Mouse (Mus musculus): ENCODE results near the gene Smarcc2. TPM values are rescaled to one million over a fixed set of nuclear protein-coding genes. Genes with fewer than 3 reads are reported as not detected.

Gene Smarcc2
- polyA plus RNA-seq, 1 experiment from 2014 or later, result 76.4 TPM

DNA sequence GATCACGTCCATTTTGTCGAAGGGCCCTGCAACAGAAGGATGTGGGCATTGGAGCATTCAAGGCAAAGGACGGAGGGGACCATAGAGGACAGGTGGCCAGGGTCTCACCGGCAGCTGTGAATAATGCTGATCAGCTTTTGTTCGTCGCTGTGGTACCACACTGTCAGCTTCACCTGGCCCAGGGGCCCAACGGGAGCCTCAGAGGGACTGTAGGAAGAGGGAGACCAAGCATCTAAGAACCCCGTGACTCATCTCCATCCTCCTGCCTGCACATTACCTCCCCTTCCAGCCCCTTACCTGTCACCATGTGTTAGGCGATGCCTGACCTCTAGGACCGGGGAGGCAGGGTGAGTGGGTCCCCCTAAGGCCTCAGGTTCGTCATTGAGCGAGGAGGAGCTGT lies 52.7 kb downstream of the Smarcc2 start:
- Histone ChIP-seq H3K27ac (ENCODE audit: low read length) (no peak overlapping the region), H3K36me3 (ENCODE audit: control insufficient read depth, insufficient read depth, low read length) (peaks cover 20% of the 10 kb centered on the region), H3K4me3 (ENCODE audit: low read length) (no peak overlapping the region), H3K4me2 (ENCODE audit: low read depth, low read length) (no peak overlapping the region), H3K4me1 (replicated peaks; ENCODE audit: control insufficient read depth, insufficient read depth, low read length) (peaks cover 5% of the 10 kb centered on the region; the same call in 1 of the 2 replicates), H3K27me3 (ENCODE audit: control insufficient read depth, insufficient read depth, low read depth, low read length) (no peaks in the 10 kb centered on the region), H3K9ac (ENCODE audit: low read length) (no peak overlapping the region), H3K9me3 (ENCODE audit: control insufficient read depth, low read length) (no peaks in the 10 kb centered on the region)
- ATAC-seq (ENCODE audit: low read depth), result no peak
- WGBS, result 82% methylated on average over 12 of the region's 12 CpGs

- H3K4me2 ChIP-seq (ENCODE audit: low read depth, low read length), result no peak overlapping the region
- H3K4me1 ChIP-seq (replicated peaks; ENCODE audit: control insufficient read depth, insufficient read depth, low read length), result 0 out of 2 replicates have a peak, but pooled peaks cover 3% of the 10 kb centered on the region
- H3K9ac ChIP-seq (ENCODE audit: low read length), result no peak overlapping the region
- H3K27ac ChIP-seq (ENCODE audit: low read length), result no peak overlapping the region
- H3K36me3 ChIP-seq (ENCODE audit: control insufficient read depth, insufficient read depth, low read length), result peaks cover 22% of the 10 kb centered on the region
- 81% methylated on average over 4 of the region's 4 CpGs for WGBS
- ATAC-seq (ENCODE audit: low read depth), result no peak
- no peaks in the 10 kb centered on the region for H3K9me3 ChIP-seq (ENCODE audit: control insufficient read depth, low read length)
- H3K27me3 ChIP-seq (ENCODE audit: control insufficient read depth, insufficient read depth, low read depth, low read length), result no peaks in the 10 kb centered on the region; the same call in 1 of the 2 replicates
- H3K4me3 ChIP-seq (ENCODE audit: low read length), result no peak overlapping the region
Observed at GRCm38 (mm10) chr10:128515044-128515443, 56.0 kb downstream of the Smarcc2 start.

DNA sequence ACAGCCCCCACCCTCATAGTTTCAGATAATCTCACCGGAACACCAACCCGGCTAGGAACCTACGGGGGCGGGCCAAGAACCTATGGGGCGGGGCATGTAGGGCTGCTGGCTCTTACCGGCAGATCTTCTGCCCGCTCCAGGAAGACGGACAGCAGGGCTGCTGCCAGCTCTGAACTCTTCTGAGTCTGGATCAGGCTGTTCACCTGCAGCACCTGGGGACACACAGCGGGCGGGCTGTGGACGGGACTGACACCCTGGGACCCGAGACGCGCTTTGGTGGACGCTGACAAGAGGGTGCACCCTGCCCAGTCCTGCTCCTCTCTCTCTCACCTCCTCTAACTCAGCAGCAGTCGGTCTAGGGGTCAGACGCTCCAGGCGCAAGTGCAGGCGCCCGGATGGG lies 57.0 kb downstream of the Smarcc2 start:
- no peak overlapping the region for H3K4me3 ChIP-seq (ENCODE audit: low read length)
- no peaks in the 10 kb centered on the region for H3K9me3 ChIP-seq (ENCODE audit: control insufficient read depth, low read length)
- WGBS, result 43% methylated on average over 20 of the region's 20 CpGs
- no peak overlapping the region for H3K4me2 ChIP-seq (ENCODE audit: low read depth, low read length)
- no peak overlapping the region for H3K27ac ChIP-seq (ENCODE audit: low read length)
- ATAC-seq (ENCODE audit: low read depth), result peak; percentile 6; the same call in 1 of the 2 replicates
- H3K4me1 ChIP-seq (replicated peaks; ENCODE audit: control insufficient read depth, insufficient read depth, low read length), result no peaks in the 10 kb centered on the region
- no peak overlapping the region for H3K9ac ChIP-seq (ENCODE audit: low read length)
- H3K36me3 ChIP-seq (ENCODE audit: control insufficient read depth, insufficient read depth, low read length), result peaks cover 19% of the 10 kb centered on the region
- no peaks in the 10 kb centered on the region; the same call in 1 of the 2 replicates for H3K27me3 ChIP-seq (ENCODE audit: control insufficient read depth, insufficient read depth, low read depth, low read length)

GRCm38 (mm10) chr10:128516677-128517076 lies 57.6 kb downstream of the Smarcc2 start:
- no peaks in the 10 kb centered on the region for H3K4me1 ChIP-seq (replicated peaks; ENCODE audit: control insufficient read depth, insufficient read depth, low read length)
- H3K4me3 ChIP-seq (ENCODE audit: low read length), result no peak overlapping the region
- H3K9ac ChIP-seq (ENCODE audit: low read length), result no peak overlapping the region
- H3K4me2 ChIP-seq (ENCODE audit: low read depth, low read length), result no peak overlapping the region
- no peak overlapping the region for H3K27ac ChIP-seq (ENCODE audit: low read length)
- no peaks in the 10 kb centered on the region; the same call in 1 of the 2 replicates for H3K27me3 ChIP-seq (ENCODE audit: control insufficient read depth, insufficient read depth, low read depth, low read length)
- peak; percentile 44; the same call in 1 of the 2 replicates for ATAC-seq (ENCODE audit: low read depth)
- peaks cover 14% of the 10 kb centered on the region for H3K36me3 ChIP-seq (ENCODE audit: control insufficient read depth, insufficient read depth, low read length)
- 43% methylated on average over 6 of the region's 6 CpGs for WGBS
- no peaks in the 10 kb centered on the region for H3K9me3 ChIP-seq (ENCODE audit: control insufficient read depth, low read length)

- no peak for ATAC-seq (ENCODE audit: low read depth)
- Histone ChIP-seq H3K27ac (ENCODE audit: low read length) (no peak overlapping the region), H3K4me3 (ENCODE audit: low read length) (no peak overlapping the region), H3K9me3 (ENCODE audit: control insufficient read depth, low read length) (no peaks in the 10 kb centered on the region), H3K27me3 (ENCODE audit: control insufficient read depth, insufficient read depth, low read depth, low read length) (no peaks in the 10 kb centered on the region; the same call in 1 of the 2 replicates), H3K4me2 (ENCODE audit: low read depth, low read length) (no peak overlapping the region), H3K9ac (ENCODE audit: low read length) (no peak overlapping the region), H3K4me1 (replicated peaks; ENCODE audit: control insufficient read depth, insufficient read depth, low read length) (no peaks in the 10 kb centered on the region), H3K36me3 (ENCODE audit: control insufficient read depth, insufficient read depth, low read length) (peaks cover 14% of the 10 kb centered on the region)
- WGBS, result 72% methylated on average over 7 of the region's 7 CpGs
Observed at GRCm38 (mm10) chr10:128518833-128519232, 59.8 kb downstream of the Smarcc2 start.

- peaks cover 10% of the 10 kb centered on the region; the same call in 1 of the 2 replicates for H3K36me3 ChIP-seq (ENCODE audit: control insufficient read depth, insufficient read depth, low read length)
- WGBS, result 89% methylated on average over 16 of the region's 16 CpGs
Observed at GRCm38 (mm10) chr10:128520591-128520990, 61.5 kb downstream of the Smarcc2 start.

DNA sequence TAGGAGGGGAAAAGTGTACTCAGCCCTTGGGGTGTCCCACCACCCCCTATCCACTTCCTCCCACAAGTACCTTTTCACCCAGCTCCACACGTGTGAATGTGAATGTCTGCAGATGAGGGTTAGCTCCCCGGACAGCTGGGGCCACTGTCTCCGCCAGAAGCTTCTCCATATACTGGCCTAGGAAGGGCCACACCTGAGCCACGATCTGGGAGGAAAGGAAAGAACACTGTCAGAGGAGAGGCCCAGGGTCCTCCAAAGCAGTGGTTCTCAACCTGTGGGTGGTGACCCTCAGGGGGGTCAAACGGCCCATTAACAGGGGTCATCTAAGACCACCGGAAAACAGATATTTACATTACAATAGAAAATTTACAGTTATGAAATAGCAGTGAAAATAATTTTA lies 63.3 kb downstream of the Smarcc2 start:
- Histone ChIP-seq H3K4me3 (ENCODE audit: low read length) (no peak overlapping the region), H3K4me1 (replicated peaks; ENCODE audit: control insufficient read depth, insufficient read depth, low read length) (peaks cover 12% of the 10 kb centered on the region), H3K27me3 (ENCODE audit: control insufficient read depth, insufficient read depth, low read depth, low read length) (0 out of 2 replicates have a peak, but pooled peaks cover 2% of the 10 kb centered on the region), H3K36me3 (ENCODE audit: control insufficient read depth, insufficient read depth, low read length) (peaks cover 4% of the 10 kb centered on the region; the same call in 1 of the 2 replicates), H3K4me2 (ENCODE audit: low read depth, low read length) (no peak overlapping the region), H3K9me3 (ENCODE audit: control insufficient read depth, low read length) (no peaks in the 10 kb centered on the region), H3K27ac (ENCODE audit: low read length) (no peak overlapping the region), H3K9ac (ENCODE audit: low read length) (no peak overlapping the region)
- ATAC-seq (ENCODE audit: low read depth), result no peak
- whole genome bisulfite sequencing, result 69% methylated on average over 6 of the region's 6 CpGs

More at GRCm38 (mm10) chr10:128520591-128520990, 61.5 kb downstream of the Smarcc2 start:
- no peak for ATAC-seq (ENCODE audit: low read depth)
- no peak overlapping the region for H3K4me2 ChIP-seq (ENCODE audit: low read depth, low read length)
- H3K27me3 ChIP-seq (ENCODE audit: control insufficient read depth, insufficient read depth, low read depth, low read length), result peaks cover 2% of the 10 kb centered on the region; the same call in 1 of the 2 replicates
- no peak overlapping the region for H3K4me3 ChIP-seq (ENCODE audit: low read length)
- no peak overlapping the region for H3K27ac ChIP-seq (ENCODE audit: low read length)
- H3K9me3 ChIP-seq (ENCODE audit: control insufficient read depth, low read length), result no peaks in the 10 kb centered on the region
- peaks cover 10% of the 10 kb centered on the region for H3K4me1 ChIP-seq (replicated peaks; ENCODE audit: control insufficient read depth, insufficient read depth, low read length)
- no peak overlapping the region for H3K9ac ChIP-seq (ENCODE audit: low read length)

GRCm38 (mm10) chr10:128524111-128524731 lies 65.2 kb downstream of the Smarcc2 start:
- Histone ChIP-seq H3K36me3 (ENCODE audit: control insufficient read depth, insufficient read depth, low read length) (no peaks in the 10 kb centered on the region), H3K9ac (ENCODE audit: low read length) (peak overlapping the region; percentile 86), H3K4me3 (ENCODE audit: low read length) (peak overlapping the region; percentile 88), H3K27ac (ENCODE audit: low read length) (no peak overlapping the region), H3K27me3 (ENCODE audit: control insufficient read depth, insufficient read depth, low read depth, low read length) (0 out of 2 replicates have a peak, but pooled peaks cover 2% of the 10 kb centered on the region), H3K9me3 (ENCODE audit: control insufficient read depth, low read length) (no peaks in the 10 kb centered on the region), H3K4me1 (replicated peaks; ENCODE audit: control insufficient read depth, insufficient read depth, low read length) (peaks cover 12% of the 10 kb centered on the region), H3K4me2 (ENCODE audit: low read depth, low read length) (peak overlapping the region; percentile 99)
- no peak for ATAC-seq (ENCODE audit: low read depth)
- WGBS, result 20% methylated on average over 11 of the region's 11 CpGs

GRCm38 (mm10) chr10:128524732-128525662 lies 65.9 kb downstream of the Smarcc2 start:
- H3K27me3 ChIP-seq (ENCODE audit: control insufficient read depth, insufficient read depth, low read depth, low read length), result 0 out of 2 replicates have a peak, but pooled peaks cover 2% of the 10 kb centered on the region
- under 1% methylated on average over 58 of the region's 58 CpGs for WGBS
- peak overlapping the region; percentile 87 for H3K27ac ChIP-seq (ENCODE audit: low read length)
- H3K4me3 ChIP-seq (ENCODE audit: low read length), result peak overlapping the region; percentile 88
- H3K9me3 ChIP-seq (ENCODE audit: control insufficient read depth, low read length), result no peaks in the 10 kb centered on the region
- peak; percentile 34 for ATAC-seq (ENCODE audit: low read depth)
- no peaks in the 10 kb centered on the region for H3K36me3 ChIP-seq (ENCODE audit: control insufficient read depth, insufficient read depth, low read length)
- peak overlapping the region; percentile 99 for H3K4me2 ChIP-seq (ENCODE audit: low read depth, low read length)
- peaks cover 12% of the 10 kb centered on the region for H3K4me1 ChIP-seq (replicated peaks; ENCODE audit: control insufficient read depth, insufficient read depth, low read length)
- H3K9ac ChIP-seq (ENCODE audit: low read length), result peak overlapping the region; percentile 86
